Comparison of ENCODE assay signal across 7 mouse cellular contexts in genomic region chr8:33992946-33993345, GRCm38 (mm10).
DNase-seq lines count a peak whose midpoint lies in the region; ATAC-seq and TF ChIP-seq lines count a peak whose summit lies in the region.

No protein-coding gene starts in this region.

- no peak overlapping the region for H3K27ac ChIP-seq in embryonic facial prominence, embryonic 11.5 days (replicated peaks; ENCODE audit: low read depth, low read length)
- H3K27ac ChIP-seq in heart, embryonic 15.5 days: peak overlapping the region; percentile 93
- H3K27ac ChIP-seq in limb, embryonic 11.5 days (replicated peaks; ENCODE audit: low read depth, low read length): no peak overlapping the region
- no peak overlapping the region for H3K27ac ChIP-seq in forebrain, postnatal 0 days (ENCODE audit: low read depth, low read length)
- H3K27ac ChIP-seq in midbrain, embryonic 13.5 days: no peak overlapping the region

- no peak overlapping the region for H3K4me2 ChIP-seq in embryonic facial prominence, embryonic 11.5 days (ENCODE audit: low read depth, low read length)
- peak overlapping the region; percentile 16 for H3K4me2 ChIP-seq in heart, embryonic 15.5 days
- no peak overlapping the region for H3K4me2 ChIP-seq in limb, embryonic 11.5 days (ENCODE audit: low read depth, severe bottlenecking)
- H3K4me2 ChIP-seq in forebrain, postnatal 0 days (ENCODE audit: low read depth): no peak overlapping the region
- H3K4me2 ChIP-seq in midbrain, embryonic 13.5 days (replicated peaks): no peak overlapping the region

- no peaks in the 10 kb centered on the region for H3K9me3 ChIP-seq in embryonic facial prominence, embryonic 11.5 days (replicated peaks; ENCODE audit: control insufficient read depth, low read length)
- no peaks in the 10 kb centered on the region for H3K9me3 ChIP-seq in heart, embryonic 15.5 days (replicated peaks)
- no peaks in the 10 kb centered on the region for H3K9me3 ChIP-seq in limb, embryonic 11.5 days (ENCODE audit: control insufficient read depth, low read length)
- no peaks in the 10 kb centered on the region for H3K9me3 ChIP-seq in forebrain, postnatal 0 days (ENCODE audit: low read length)
- no peaks in the 10 kb centered on the region for H3K9me3 ChIP-seq in midbrain, embryonic 13.5 days

- 0 out of 2 replicates have a peak, but pooled peaks have one; percentile 58 for ATAC-seq in embryonic facial prominence, embryonic 11.5 days (replicated peaks; ENCODE audit: insufficient number of reproducible peaks, low FRiP score, low TSS enrichment, low read depth)
- peak; percentile 88 for ATAC-seq in heart, embryonic 15.5 days (replicated peaks; ENCODE audit: insufficient number of reproducible peaks, insufficient read depth, low FRiP score, low read depth)
- ATAC-seq in limb, embryonic 11.5 days (ENCODE audit: insufficient number of reproducible peaks, low FRiP score, low TSS enrichment, low read depth): 0 out of 2 replicates have a peak, but pooled peaks have one; percentile 21
- no peak for ATAC-seq in forebrain, postnatal 0 days
- ATAC-seq in midbrain, embryonic 13.5 days: no peak

- no peak for TF ChIP-seq CTCF in forebrain, postnatal 0 days (IDR thresholded peaks at IDR 0.05; ENCODE audit: low read depth)

- H3K27me3 ChIP-seq in embryonic facial prominence, embryonic 11.5 days (ENCODE audit: control insufficient read depth, insufficient read depth, low read length): no peaks in the 10 kb centered on the region
- no peaks in the 10 kb centered on the region for H3K27me3 ChIP-seq in heart, embryonic 15.5 days
- no peaks in the 10 kb centered on the region for H3K27me3 ChIP-seq in limb, embryonic 11.5 days (ENCODE audit: control insufficient read depth, insufficient read depth, low read length)
- no peaks in the 10 kb centered on the region for H3K27me3 ChIP-seq in forebrain, postnatal 0 days (ENCODE audit: insufficient read depth, low read length)
- H3K27me3 ChIP-seq in midbrain, embryonic 13.5 days: no peaks in the 10 kb centered on the region

- H3K4me3 ChIP-seq in embryonic facial prominence, embryonic 11.5 days (ENCODE audit: low read depth, low read length): no peak overlapping the region
- H3K4me3 ChIP-seq in heart, embryonic 15.5 days: no peak overlapping the region
- no peak overlapping the region for H3K4me3 ChIP-seq in limb, embryonic 11.5 days (ENCODE audit: low read depth, low read length)
- no peak overlapping the region for H3K4me3 ChIP-seq in forebrain, postnatal 0 days (ENCODE audit: low read depth, low read length)
- H3K4me3 ChIP-seq in midbrain, embryonic 13.5 days (replicated peaks): no peak overlapping the region

- no peaks in the 10 kb centered on the region for H3K36me3 ChIP-seq in embryonic facial prominence, embryonic 11.5 days (replicated peaks; ENCODE audit: control insufficient read depth, insufficient read depth, low read depth, low read length)
- H3K36me3 ChIP-seq in heart, embryonic 15.5 days: no peaks in the 10 kb centered on the region
- no peaks in the 10 kb centered on the region for H3K36me3 ChIP-seq in limb, embryonic 11.5 days (ENCODE audit: control insufficient read depth, insufficient read depth, low read length)
- H3K36me3 ChIP-seq in forebrain, postnatal 0 days (ENCODE audit: insufficient read depth): no peaks in the 10 kb centered on the region
- H3K36me3 ChIP-seq in midbrain, embryonic 13.5 days: no peaks in the 10 kb centered on the region

- peak; percentile 57 for DNase-seq in embryonic facial prominence, embryonic 11.5 days (ENCODE audit: low spot score)
- peak; percentile 43 for DNase-seq in limb, embryonic 11.5 days (ENCODE audit: low spot score)
- DNase-seq in ovary, postnatal 36 days (ENCODE audit: low spot score): peak; percentile 53
- no peak for DNase-seq in forebrain, postnatal 0 days
- no peak for DNase-seq in spleen, adult 12 weeks (ENCODE audit: low spot score)

- no peak overlapping the region for H3K9ac ChIP-seq in embryonic facial prominence, embryonic 11.5 days (replicated peaks; ENCODE audit: low read length)
- no peak overlapping the region for H3K9ac ChIP-seq in heart, embryonic 15.5 days
- H3K9ac ChIP-seq in limb, embryonic 11.5 days (ENCODE audit: low read length): no peak overlapping the region
- no peak overlapping the region for H3K9ac ChIP-seq in forebrain, postnatal 0 days
- H3K9ac ChIP-seq in midbrain, embryonic 13.5 days (replicated peaks): no peak overlapping the region

- H3K4me1 ChIP-seq in embryonic facial prominence, embryonic 11.5 days (ENCODE audit: control insufficient read depth, insufficient read depth, low read length): peaks cover 2% of the 10 kb centered on the region; the same call in 1 of the 2 replicates
- peaks cover 47% of the 10 kb centered on the region for H3K4me1 ChIP-seq in heart, embryonic 15.5 days (replicated peaks)
- peaks cover 4% of the 10 kb centered on the region for H3K4me1 ChIP-seq in limb, embryonic 11.5 days (ENCODE audit: control insufficient read depth, insufficient read depth, low read length)
- H3K4me1 ChIP-seq in forebrain, postnatal 0 days (ENCODE audit: insufficient read depth): no peaks in the 10 kb centered on the region
- H3K4me1 ChIP-seq in midbrain, embryonic 13.5 days (replicated peaks): peaks cover 5% of the 10 kb centered on the region; the same call in 1 of the 2 replicates

- WGBS in embryonic facial prominence, embryonic 11.5 days: 30% methylated on average over 11 of the region's 11 CpGs
- WGBS in heart, embryonic 15.5 days: 10% methylated on average over 11 of the region's 11 CpGs
- WGBS in limb, embryonic 11.5 days: 25% methylated on average over 11 of the region's 11 CpGs
- WGBS in forebrain, postnatal 0 days: 76% methylated on average over 11 of the region's 11 CpGs
- WGBS in midbrain, embryonic 13.5 days: 80% methylated on average over 11 of the region's 11 CpGs

Comparison
In these comparisons a context has a peak if more than half of its experiments do, and no peak if none do; other contexts are left out.
1. ATAC-seq: peak in embryonic facial prominence, embryonic 11.5 days (single experiment), heart, embryonic 15.5 days (single experiment) and limb, embryonic 11.5 days (single experiment); none in forebrain, postnatal 0 days (single experiment) and midbrain, embryonic 13.5 days (single experiment).
2. DNase-seq: peak in embryonic facial prominence, embryonic 11.5 days (single experiment), limb, embryonic 11.5 days (single experiment) and ovary, postnatal 36 days (single experiment); none in forebrain, postnatal 0 days (single experiment) and spleen, adult 12 weeks (single experiment).